Mouse (Mus musculus) heart, embryonic 14.5 days (tissue): ENCODE data around the gene Mrpl42. TPM values are rescaled to one million over a fixed set of nuclear protein-coding genes. Genes with fewer than 3 reads are reported as not detected.

Source experiments
- ATAC-seq: fragments of 200-750 bp; cut with Nextera tagmentation; 2 replicates; pipeline ENCODE4 v1.8.0; 2017; ENCODE audit warnings: low read depth, moderate TSS enrichment; ENCODE audit not compliant: insufficient number of reproducible peaks, insufficient read depth, low FRiP score
- H3K27ac ChIP-seq, 2 experiments: fragments of 200-500 bp in 1 of 2; fragments of 300-500 bp in 1 of 2; sonication (generic) in 1 of 2; replicated peaks in 1 of 2; 2 replicates each; pipeline ENCODE4 v1.5.1; 2012 to 2014; ENCODE audit warnings: low read depth in 2 of 2, low read length in 2 of 2, control low read depth in 1 of 2, mild to moderate bottlenecking in 1 of 2, mixed read lengths in 1 of 2; ENCODE audit not compliant: control insufficient read depth in 1 of 2, insufficient read depth in 1 of 2
- H3K27me3 ChIP-seq: fragments of 300-500 bp; sonication (generic); 2 replicates; pipeline ENCODE4 v1.6.1; 2014; ENCODE audit warnings: mild to moderate bottlenecking, low read length, control low read depth; ENCODE audit not compliant: control insufficient read depth, insufficient read depth
- H3K36me3 ChIP-seq: fragments of 300-500 bp; sonication (generic); 2 replicates; pipeline ENCODE4 v1.6.1; 2014; ENCODE audit warnings: mild to moderate bottlenecking, control low read depth, low read length, mixed read lengths; ENCODE audit not compliant: control insufficient read depth, insufficient read depth
- H3K4me1 ChIP-seq, 2 experiments: fragments of 200-500 bp in 1 of 2; fragments of 300-500 bp in 1 of 2; sonication (generic) in 1 of 2; 2 replicates each; pipeline ENCODE4 v1.6.1; 2012 to 2014; ENCODE audit warnings: low read length in 2 of 2, control low read depth in 1 of 2, mixed read lengths in 1 of 2; ENCODE audit not compliant: control insufficient read depth in 2 of 2, insufficient read depth in 2 of 2
- H3K4me2 ChIP-seq: fragments of 300-500 bp; sonication (generic); 2 replicates; pipeline ENCODE4 v1.6.1; 2014; ENCODE audit warnings: mild to moderate bottlenecking, low read length
- H3K4me3 ChIP-seq, 2 experiments: fragments of 200-500 bp in 1 of 2; fragments of 300-500 bp in 1 of 2; sonication (generic) in 1 of 2; 2 replicates each; pipeline ENCODE4 v1.5.1; 2012 to 2014; ENCODE audit warnings: low read length in 2 of 2, mild to moderate bottlenecking in 2 of 2, control low read depth in 1 of 2, low read depth in 1 of 2, moderate library complexity in 1 of 2; ENCODE audit not compliant: control insufficient read depth in 1 of 2, insufficient read depth in 1 of 2
- H3K9ac ChIP-seq: fragments of 300-500 bp; sonication (generic); 2 replicates; pipeline ENCODE4 v1.6.1; 2014; ENCODE audit warnings: mild to moderate bottlenecking, low read length
- H3K9me3 ChIP-seq: fragments of 300-500 bp; sonication (generic); 2 replicates; pipeline ENCODE4 v1.6.1; 2016; ENCODE audit warnings: low read length, control low read depth; ENCODE audit not compliant: control insufficient read depth
- WGBS: fragments of 180-500 bp; shearing (Covaris S2); extraction: QIAGEN DNeasy Blood & Tissue Kit; methylation state at CpG from one replicate; pipeline ENCODE4 v1.1.7; 2014; 5-methylcytosine and 5-hydroxymethylcytosine counted together
- polyA plus RNA-seq: library from polyadenylated mRNA; unstranded; fragments of >200 nt; fragmentation: Nextera tagmentation; extraction: Ambion mirVana; gene quantifications from 2 replicates; pipeline ENCODE4 v1.2.1, GENCODE M21; 2014

Mrpl42 gene
- polyA plus RNA-seq, 1 experiment from 2014 or later: 673 TPM

- peaks cover 55% of the 10 kb centered on the region for H3K36me3 ChIP-seq
- no peak overlapping the region for H3K4me3 ChIP-seq
- ATAC-seq: no peak
- no peak overlapping the region for H3K4me2 ChIP-seq
- peaks cover 2 to 17% of the 10 kb centered on the region in 2 experiments for H3K4me1 ChIP-seq
- no peaks in the 10 kb centered on the region for H3K9me3 ChIP-seq
- H3K9ac ChIP-seq: no peak overlapping the region
- H3K27me3 ChIP-seq: no peaks in the 10 kb centered on the region
- peak overlapping the region; percentile 8 to 30; a peak in 1 of 4 replicates for H3K27ac ChIP-seq
Measured at GRCm38 (mm10) chr10:95544004-95544403, 42.3 kb upstream of the Mrpl42 start.

DNA sequence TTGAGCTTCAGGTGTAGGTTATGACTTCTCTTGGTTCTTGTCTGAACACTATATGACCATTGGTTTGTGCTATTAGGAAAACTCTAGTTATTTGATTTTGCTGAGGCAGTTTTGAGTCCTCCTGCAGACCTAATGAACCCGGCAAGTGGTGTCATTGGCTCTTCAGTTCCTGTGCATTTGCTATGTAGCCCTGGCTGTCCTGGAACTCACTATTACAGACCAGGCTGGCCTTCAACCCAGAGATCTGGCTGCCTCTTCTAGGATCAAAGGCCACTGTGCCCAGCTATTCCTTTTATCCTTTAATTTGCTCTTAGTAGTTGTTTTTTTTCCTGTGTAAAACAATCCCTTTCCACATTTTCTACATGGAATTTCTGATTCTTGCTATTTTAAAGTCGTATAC, 41.6 kb upstream of the Mrpl42 start:
- Histone ChIP-seq H3K36me3 (peaks cover 50% of the 10 kb centered on the region), H3K27me3 (no peaks in the 10 kb centered on the region)
- whole genome bisulfite sequencing: 78% methylated on average over 2 of the region's 2 CpGs

DNA sequence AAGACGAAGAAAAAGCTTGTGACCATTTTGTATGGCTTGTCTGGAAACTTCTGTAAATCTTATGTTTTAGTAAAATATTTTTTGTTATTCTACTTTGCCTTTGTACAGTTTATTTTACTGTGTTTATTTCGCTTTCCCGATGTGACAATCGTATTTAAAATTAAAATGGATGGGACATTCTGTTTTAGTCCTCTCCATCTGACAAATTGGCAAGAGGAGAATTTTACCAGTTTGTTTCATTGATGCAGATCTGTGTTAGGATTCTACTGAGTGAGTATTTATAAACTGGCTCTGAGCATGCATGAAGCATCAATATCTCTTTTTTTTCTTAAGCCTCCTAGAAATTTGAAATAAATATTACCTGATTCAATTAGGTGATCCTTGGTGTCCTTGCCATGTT, 41.2 kb upstream of the Mrpl42 start:
- H3K9ac ChIP-seq: no peak overlapping the region
- 92% methylated on average over 4 of the region's 4 CpGs for WGBS
- no peak overlapping the region for H3K27ac ChIP-seq
- H3K27me3 ChIP-seq: no peaks in the 10 kb centered on the region
- no peak overlapping the region for H3K4me2 ChIP-seq
- ATAC-seq: no peak
- H3K9me3 ChIP-seq: no peaks in the 10 kb centered on the region
- peaks cover 45% of the 10 kb centered on the region for H3K36me3 ChIP-seq
- H3K4me1 ChIP-seq: peaks cover 2 to 28% of the 10 kb centered on the region in 2 experiments
- no peak overlapping the region for H3K4me3 ChIP-seq

More for the DNA sequence above, 41.6 kb upstream of the Mrpl42 start:
- no peak overlapping the region for H3K4me3 ChIP-seq
- no peak overlapping the region for H3K9ac ChIP-seq
- H3K4me1 ChIP-seq: peaks cover 2 to 23% of the 10 kb centered on the region in 2 experiments
- ATAC-seq: no peak
- H3K27ac ChIP-seq: no peak overlapping the region
- H3K9me3 ChIP-seq: no peaks in the 10 kb centered on the region
- H3K4me2 ChIP-seq: no peak overlapping the region

DNA sequence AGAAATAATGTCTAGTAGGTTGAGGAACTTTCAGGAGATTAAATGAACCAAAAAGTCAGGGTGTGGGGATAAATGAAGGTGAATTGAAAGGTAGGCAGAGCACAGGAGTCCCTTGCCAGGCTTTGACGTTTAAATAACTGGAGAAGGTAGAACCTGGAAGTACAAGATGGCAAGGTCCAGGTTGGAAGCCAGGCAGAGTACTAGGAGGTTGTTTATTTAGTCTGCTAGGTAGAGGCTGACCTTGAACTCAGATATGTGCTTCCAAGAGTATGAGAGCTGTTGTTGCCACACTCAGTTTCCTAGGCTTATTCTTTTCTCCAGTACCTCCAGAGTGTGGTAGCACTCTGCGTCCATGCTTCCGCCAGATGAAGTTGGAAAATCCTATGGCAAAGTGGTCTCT, 38.1 kb upstream of the Mrpl42 start:
- no peaks in the 10 kb centered on the region for H3K9me3 ChIP-seq
- peak overlapping the region; percentile 54 for H3K4me2 ChIP-seq
- H3K36me3 ChIP-seq: peaks cover 17% of the 10 kb centered on the region
- H3K27me3 ChIP-seq: no peaks in the 10 kb centered on the region
- H3K4me1 ChIP-seq: peaks cover 2 to 28% of the 10 kb centered on the region in 2 experiments
- WGBS: 71% methylated on average over 3 of the region's 3 CpGs
- no peak overlapping the region for H3K4me3 ChIP-seq
- no peak for ATAC-seq
- peak overlapping the region in 1 of 2 experiments; percentile 75; a peak in 2 of 4 replicates for H3K27ac ChIP-seq
- H3K9ac ChIP-seq: no peak overlapping the region

DNA sequence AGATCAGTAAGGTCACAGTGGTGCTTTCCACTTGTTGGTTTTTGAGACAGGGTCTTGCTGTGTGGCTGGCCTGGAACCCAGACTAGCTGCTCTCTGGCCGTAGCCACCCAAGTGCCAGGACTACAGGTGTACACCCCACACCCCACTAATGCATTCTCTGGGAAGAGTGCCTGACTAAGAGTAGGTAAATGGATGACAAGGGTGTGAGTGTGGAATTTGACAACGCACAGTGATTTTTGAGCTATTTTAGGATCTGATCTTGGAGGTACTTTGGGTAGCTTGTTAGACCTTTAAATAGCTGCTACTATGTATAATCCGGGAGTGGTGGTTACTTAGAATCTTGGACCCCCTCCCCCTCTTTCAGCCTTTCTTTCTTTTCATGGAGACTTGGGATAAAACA, 37.5 kb upstream of the Mrpl42 start:
- Histone ChIP-seq H3K27ac (peak overlapping the region; percentile 73 to 75; a peak in 3 of 4 replicates), H3K4me2 (peak overlapping the region; percentile 54), H3K27me3 (no peaks in the 10 kb centered on the region), H3K9me3 (no peaks in the 10 kb centered on the region), H3K4me3 (no peak overlapping the region), H3K4me1 (peaks cover 2 to 34% of the 10 kb centered on the region in 2 experiments), H3K9ac (no peak overlapping the region), H3K36me3 (peaks cover 12% of the 10 kb centered on the region)
- 31% methylated on average over 3 of the region's 3 CpGs for WGBS
- 0 out of 2 replicates have a peak, but pooled peaks have one; percentile 32 for ATAC-seq

GRCm38 (mm10) chr10:95536222-95536541, 34.4 kb upstream of the Mrpl42 start:
- 63% methylated on average over 6 of the region's 6 CpGs for WGBS
- Histone ChIP-seq H3K36me3 (no peaks in the 10 kb centered on the region), H3K27ac (no peak overlapping the region), H3K4me1 (peaks cover 7 to 54% of the 10 kb centered on the region in 2 experiments), H3K4me3 (no peak overlapping the region), H3K9me3 (no peaks in the 10 kb centered on the region), H3K9ac (no peak overlapping the region), H3K4me2 (no peak overlapping the region), H3K27me3 (no peaks in the 10 kb centered on the region)
- ATAC-seq: no peak

- ATAC-seq: no peak
- Histone ChIP-seq H3K9me3 (no peaks in the 10 kb centered on the region), H3K4me2 (no peak overlapping the region), H3K4me1 (peaks cover 7 to 54% of the 10 kb centered on the region in 2 experiments), H3K27ac (no peak overlapping the region; a peak in 1 of 4 replicates), H3K27me3 (no peaks in the 10 kb centered on the region), H3K36me3 (no peaks in the 10 kb centered on the region), H3K4me3 (no peak overlapping the region), H3K9ac (no peak overlapping the region)
- WGBS: 73% methylated on average over 7 of the region's 8 CpGs
Measured at GRCm38 (mm10) chr10:95535399-95536221, 33.9 kb upstream of the Mrpl42 start.
